Comparison of ENCODE assay signal across 12 mouse cellular contexts in the genomic region with DNA sequence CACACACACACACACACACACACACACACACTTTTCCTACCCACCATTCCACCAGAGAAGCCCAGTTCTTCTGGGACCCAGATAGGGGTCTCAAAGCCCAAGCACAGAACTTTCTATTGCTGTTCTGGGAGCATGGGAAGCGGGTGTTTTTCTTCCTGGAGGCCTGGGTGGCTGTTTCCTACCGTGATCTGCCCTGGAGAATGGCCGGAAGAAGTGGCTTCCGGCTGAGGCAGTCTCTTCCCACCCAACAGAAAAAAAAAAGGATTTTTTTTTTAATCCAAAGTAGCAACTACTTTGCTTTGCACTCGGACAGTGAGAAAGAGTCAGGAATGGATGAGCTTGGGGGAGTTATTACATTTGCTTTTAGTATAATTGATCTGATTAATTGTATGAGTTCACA. TPM values are rescaled to one million over a fixed set of nuclear protein-coding genes. Genes with fewer than 3 reads are reported as not detected.
DNase-seq lines count a peak whose midpoint lies in the region; ATAC-seq and TF ChIP-seq lines count a peak whose summit lies in the region.
"Had no signal": no experiment of that assay in that cellular context is flagged by ENCODE, and none has a peak within 500 bp of the region (broad histone marks: within the 10 kb centered on the region; RNA-seq: fewer than 3 reads in every experiment).

No protein-coding gene starts in this region.

- TF ChIP-seq CTCF in layer of hippocampus, adult 2 months (conservative IDR thresholded peaks at IDR 0.05), result no peak
- TF ChIP-seq CTCF in stomach, postnatal 0 days (IDR thresholded peaks at IDR 0.05; ENCODE audit: low read depth), result no peak

- DNase-seq in layer of hippocampus, adult 2 months (ENCODE audit: low spot score in 2 of 2), result no peak
- no peak for DNase-seq in layer of hippocampus, postnatal 10 days (ENCODE audit: low spot score in 2 of 2)
- no peak for DNase-seq in limb, embryonic 10.5 days (ENCODE audit: low spot score)
- DNase-seq in stomach, postnatal 0 days (ENCODE audit: low spot score), result no peak
- DNase-seq in left cerebral cortex, adult 9 months (ENCODE audit: low spot score in 2 of 2), result no peak
- no peak for DNase-seq in cerebellum, postnatal 25 days
- DNase-seq: right cerebral cortex, postnatal 14 days had no signal

- H3K4me2 ChIP-seq in heart, embryonic 13.5 days, result peak overlapping the region; percentile 30
- no peak overlapping the region for H3K4me2 ChIP-seq in stomach, postnatal 0 days (replicated peaks; ENCODE audit: low read depth)
- H3K4me2 ChIP-seq: embryonic facial prominence, embryonic 12.5 days; neural tube, embryonic 12.5 days had no signal

- H3K9ac ChIP-seq in heart, embryonic 13.5 days, result no peak overlapping the region
- no peak overlapping the region for H3K9ac ChIP-seq in stomach, postnatal 0 days (ENCODE audit: low read length)
- H3K9ac ChIP-seq: embryonic facial prominence, embryonic 12.5 days; neural tube, embryonic 12.5 days had no signal

- no peaks in the 10 kb centered on the region for H3K9me3 ChIP-seq in heart, embryonic 13.5 days
- H3K9me3 ChIP-seq in limb, embryonic 10.5 days (replicated peaks), result no peaks in the 10 kb centered on the region
- no peaks in the 10 kb centered on the region for H3K9me3 ChIP-seq in stomach, postnatal 0 days (ENCODE audit: control insufficient read depth, low read length)
- H3K9me3 ChIP-seq: embryonic facial prominence, embryonic 12.5 days; neural tube, embryonic 12.5 days had no signal

- H3K27ac ChIP-seq in layer of hippocampus, adult 2 months, result peak overlapping the region; percentile 76
- peak overlapping the region; percentile 80 for H3K27ac ChIP-seq in heart, embryonic 13.5 days (replicated peaks)
- peak overlapping the region; percentile 47; the same call in 1 of the 2 replicates for H3K27ac ChIP-seq in limb, embryonic 10.5 days
- H3K27ac ChIP-seq in stomach, postnatal 0 days (replicated peaks), result 0 out of 2 replicates have a peak overlapping the region, but pooled peaks have one; percentile 13
- H3K27ac ChIP-seq: embryonic facial prominence, embryonic 12.5 days; hindbrain, postnatal 0 days; neural tube, embryonic 12.5 days had no signal

- H3K4me1 ChIP-seq in heart, embryonic 13.5 days, result peaks cover 26% of the 10 kb centered on the region
- peaks cover 22% of the 10 kb centered on the region for H3K4me1 ChIP-seq in limb, embryonic 10.5 days
- H3K4me1 ChIP-seq in stomach, postnatal 0 days (replicated peaks; ENCODE audit: control insufficient read depth, insufficient read depth), result no peaks in the 10 kb centered on the region

- no peaks in the 10 kb centered on the region for H3K27me3 ChIP-seq in heart, embryonic 13.5 days (replicated peaks)
- H3K27me3 ChIP-seq in limb, embryonic 10.5 days (ENCODE audit: low read depth, poor library complexity, severe bottlenecking), result no peaks in the 10 kb centered on the region
- H3K27me3 ChIP-seq in stomach, postnatal 0 days (ENCODE audit: control insufficient read depth, insufficient read depth, low read length), result no peaks in the 10 kb centered on the region
- H3K27me3 ChIP-seq: embryonic facial prominence, embryonic 12.5 days; neural tube, embryonic 12.5 days had no signal

- 60% methylated on average over 5 of the region's 5 CpGs for WGBS in heart, embryonic 13.5 days
- WGBS in limb, embryonic 10.5 days, result 75% methylated on average over 5 of the region's 5 CpGs
- 67% methylated on average over 5 of the region's 5 CpGs for WGBS in stomach, postnatal 0 days

- no peak; the same call in 1 of the 2 replicates for ATAC-seq in heart, embryonic 13.5 days (ENCODE audit: extremely low read depth, insufficient number of reproducible peaks, low FRiP score, low TSS enrichment)
- ATAC-seq in stomach, postnatal 0 days (ENCODE audit: low FRiP score, low TSS enrichment), result no peak
- ATAC-seq: hindbrain, postnatal 0 days had no signal

- no peaks in the 10 kb centered on the region for H3K36me3 ChIP-seq in heart, embryonic 13.5 days
- H3K36me3 ChIP-seq in limb, embryonic 10.5 days, result no peaks in the 10 kb centered on the region
- H3K36me3 ChIP-seq in stomach, postnatal 0 days (ENCODE audit: control insufficient read depth, insufficient read depth, low read length), result no peaks in the 10 kb centered on the region
- H3K36me3 ChIP-seq: embryonic facial prominence, embryonic 12.5 days; neural tube, embryonic 12.5 days had no signal

- no peak overlapping the region for H3K4me3 ChIP-seq in layer of hippocampus, adult 2 months
- H3K4me3 ChIP-seq in heart, embryonic 13.5 days, result no peak overlapping the region
- no peak overlapping the region for H3K4me3 ChIP-seq in limb, embryonic 10.5 days
- no peak overlapping the region for H3K4me3 ChIP-seq in stomach, postnatal 0 days (ENCODE audit: low read depth, low read length)
- H3K4me3 ChIP-seq: embryonic facial prominence, embryonic 12.5 days; megakaryocyte, embryonic 14.5 days; neural tube, embryonic 12.5 days had no signal

- TF ChIP-seq EP300 in stomach, postnatal 0 days (optimal IDR thresholded peaks at IDR 0.05), result no peak

RNA-seq across cellular contexts. Expression of gene Zfp36l1, which starts 22.3 kb away (rescaled TPM):
- 10 to 100 TPM; 35.2 to 39.4 TPM for total RNA-seq in layer of hippocampus, adult 2 months (2021)
- total RNA-seq in layer of hippocampus, postnatal 10 days (2021), result 10 to 100 TPM; 46.9 to 54.7 TPM
- 89.3 and 96.2 TPM in 2 replicates for polyA plus RNA-seq in heart, embryonic 13.5 days (2015; fragmentation: Nextera tagmentation; extraction: Ambion mirVana)
- polyA plus RNA-seq in limb, embryonic 10.5 days (2016; fragmentation: Nextera tagmentation; extraction: Ambion mirVana), result 88.4 and 96.4 TPM in 2 replicates
- 90.8 and 98.5 TPM in 2 replicates for polyA plus RNA-seq in stomach, postnatal 0 days (2015; fragmentation: Nextera tagmentation; extraction: Ambion mirVana)

Comparison
In these comparisons a context has a peak if more than half of its experiments do, and no peak if none do; other contexts are left out.
1. H3K27ac ChIP-seq: peak in every context shown above with its lines; median percentile 80 in heart, embryonic 13.5 days; 76 in layer of hippocampus, adult 2 months; 47 in limb, embryonic 10.5 days; 13 in stomach, postnatal 0 days.